Mouse (Mus musculus) kidney, postnatal 36 days (tissue): ENCODE measurements around the gene Mansc1.

ENCODE experiments used
- DNase-seq, 2 experiments: peaks; one replicate each; pipeline ENCODE4 v3.0.0; 2021 to 2022; ENCODE audit warnings: mixed read lengths in 2 of 2

Mansc1 gene

GRCm38 (mm10) chr6:134639210-134639609 is 6.9 kb upstream of the Mansc1 start, which contains the start of gene Borcs5:
Gene Borcs5, plus strand, starts transcription at chr6:134639510.
- DNase-seq, result no peak

- DNase-seq, result no peak
Measured at GRCm38 (mm10) chr6:134636476-134636875, 4.2 kb upstream of the Mansc1 start.

- no peak for DNase-seq
Measured at GRCm38 (mm10) chr6:134633553-134633952, 1.3 kb upstream of the Mansc1 start.

GRCm38 (mm10) chr6:134632756-134633155 is 468 bp upstream of the Mansc1 start:
- DNase-seq, result peak; percentile 17 to 29

GRCm38 (mm10) chr6:134630447-134630846 is 1.8 kb downstream of the Mansc1 start:
- peak; percentile 33 to 41 for DNase-seq

GRCm38 (mm10) chr6:134626564-134626963 is 5.7 kb downstream of the Mansc1 start:
- DNase-seq, result no peak

GRCm38 (mm10) chr6:134625431-134625830 is 6.9 kb downstream of the Mansc1 start:
- no peak for DNase-seq

- DNase-seq, result peak in 1 of 2 experiments; percentile 33
Measured at GRCm38 (mm10) chr6:134621552-134621949, 10.7 kb downstream of the Mansc1 start.

GRCm38 (mm10) chr6:134620846-134621551 is 11.3 kb downstream of the Mansc1 start:
- DNase-seq, result peak in 1 of 2 experiments; percentile 59

- DNase-seq, result no peak
Measured at GRCm38 (mm10) chr6:134620129-134620528, 12.2 kb downstream of the Mansc1 start.

GRCm38 (mm10) chr6:134617589-134617988 is 14.7 kb downstream of the Mansc1 start:
- no peak for DNase-seq

GRCm38 (mm10) chr6:134614723-134615648 is 17.3 kb downstream of the Mansc1 start:
- DNase-seq, result peak; percentile 89 to 95

- DNase-seq, result no peak
Measured at GRCm38 (mm10) chr6:134614322-134614721, 18.0 kb downstream of the Mansc1 start.

- DNase-seq, result no peak
Measured at GRCm38 (mm10) chr6:134611896-134612295, 20.4 kb downstream of the Mansc1 start.

- DNase-seq, result no peak
Measured at GRCm38 (mm10) chr6:134610380-134610779, 21.9 kb downstream of the Mansc1 start.

GRCm38 (mm10) chr6:134606949-134607746 is 25.1 kb downstream of the Mansc1 start:
- DNase-seq, result peak; percentile 69 to 74

GRCm38 (mm10) chr6:134606540-134606939 is 25.7 kb downstream of the Mansc1 start:
- DNase-seq, result peak; percentile 80 to 85

GRCm38 (mm10) chr6:134605196-134605595 is 27.1 kb downstream of the Mansc1 start:
- no peak for DNase-seq

- peak; percentile 53 to 71 for DNase-seq
Measured at GRCm38 (mm10) chr6:134602371-134603003, 29.8 kb downstream of the Mansc1 start.

- DNase-seq, result peak; percentile 82 to 89
Measured at GRCm38 (mm10) chr6:134601766-134602165, 30.5 kb downstream of the Mansc1 start.

- peak; percentile 52 to 55 for DNase-seq
Measured at GRCm38 (mm10) chr6:134601130-134601529, 31.2 kb downstream of the Mansc1 start.

GRCm38 (mm10) chr6:134599239-134599638 is 33.0 kb downstream of the Mansc1 start:
- peak; percentile 44 to 61 for DNase-seq
